Mouse (Mus musculus): ENCODE results near the gene Nkx1-2. TPM values are rescaled to one million over a fixed set of nuclear protein-coding genes. Genes with fewer than 3 reads are reported as not detected.

The Nkx1-2 gene
- polyA plus RNA-seq, 1 experiment from 2014 or later: not detected

DNA sequence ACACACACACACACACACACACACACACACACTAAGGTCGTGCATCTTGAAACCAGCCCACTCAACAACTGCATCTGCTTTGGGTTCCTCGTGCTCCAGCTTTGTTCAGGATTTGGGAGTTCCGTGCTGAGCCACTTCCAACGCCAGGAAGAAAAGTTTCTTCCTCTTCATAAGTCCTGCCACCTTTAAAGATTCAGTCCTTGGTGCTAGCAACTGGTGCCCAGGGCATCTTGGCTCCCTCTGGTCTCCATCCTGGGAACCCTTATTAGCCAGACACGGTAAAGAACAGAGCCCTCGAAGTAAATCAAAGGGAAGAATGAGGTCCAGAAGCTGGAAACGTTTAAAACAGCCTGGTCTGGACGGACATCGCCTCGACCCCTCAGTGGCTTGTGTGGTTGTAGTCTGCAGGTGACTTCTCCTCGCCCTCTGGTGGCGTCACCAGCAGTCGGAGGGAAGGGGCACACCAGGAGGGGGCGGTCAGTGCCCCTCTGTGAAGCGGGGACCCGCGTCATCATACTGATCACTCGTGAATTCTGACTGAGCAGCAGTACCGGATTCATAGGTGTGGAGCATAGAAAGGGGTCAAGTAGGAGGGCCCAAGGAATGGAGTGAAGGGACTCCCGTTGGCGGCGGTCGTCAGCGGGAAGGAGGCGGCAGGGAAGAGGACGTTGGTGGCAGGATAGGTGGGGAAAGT, 2.7 kb downstream of the Nkx1-2 start:
- 7% methylated on average over 26 of the region's 26 CpGs for WGBS
- H3K9me3 ChIP-seq (ENCODE audit: control insufficient read depth, low read length): no peaks in the 10 kb centered on the region
- peak overlapping the region; percentile 53; the same call in 1 of the 2 replicates for H3K9ac ChIP-seq (ENCODE audit: low read depth, low read length)
- no peaks in the 10 kb centered on the region for H3K36me3 ChIP-seq (ENCODE audit: control insufficient read depth, insufficient read depth, low read length)
- H3K27me3 ChIP-seq (replicated peaks; ENCODE audit: control insufficient read depth, insufficient read depth, low read length): peaks cover 60% of the 10 kb centered on the region
- peak overlapping the region; percentile 58 for H3K4me3 ChIP-seq (ENCODE audit: low read depth, low read length)
- H3K4me1 ChIP-seq (replicated peaks; ENCODE audit: control insufficient read depth, insufficient read depth, low read length): peaks cover 30% of the 10 kb centered on the region
- H3K27ac ChIP-seq (ENCODE audit: low read depth, low read length): peak overlapping the region; percentile 60
- peak; percentile 19; the same call in 1 of the 2 replicates for ATAC-seq (replicated peaks; ENCODE audit: low FRiP score)
- peak; percentile 47 for DNase-seq (ENCODE audit: low spot score)
- H3K4me2 ChIP-seq: peak overlapping the region; percentile 77

DNA sequence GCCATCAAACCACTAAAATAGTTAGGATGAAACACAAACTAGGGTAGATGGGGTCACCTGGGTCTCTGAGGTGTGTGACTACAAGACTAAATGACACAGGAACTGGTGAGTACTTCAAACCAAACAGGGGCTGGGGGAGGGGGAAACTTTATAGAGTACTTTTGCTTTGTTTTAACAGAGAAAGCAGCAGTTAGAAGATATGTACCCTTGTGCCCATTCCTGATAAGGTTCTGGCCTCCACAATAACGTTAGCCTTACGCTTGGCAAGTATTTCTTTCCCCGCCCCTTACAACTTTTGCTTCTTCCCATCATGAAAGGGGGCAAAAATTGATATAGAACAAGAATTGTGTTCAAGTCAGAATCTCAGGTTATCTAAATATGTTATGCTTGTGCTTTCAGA, 3.6 kb downstream of the Nkx1-2 start:
- DNase-seq (ENCODE audit: low spot score) (no peak), ATAC-seq (replicated peaks; ENCODE audit: low FRiP score) (peak; percentile 80)
- Histone ChIP-seq H3K4me3 (ENCODE audit: low read depth, low read length) (no peak overlapping the region), H3K4me1 (replicated peaks; ENCODE audit: control insufficient read depth, insufficient read depth, low read length) (peaks cover 30% of the 10 kb centered on the region), H3K27me3 (replicated peaks; ENCODE audit: control insufficient read depth, insufficient read depth, low read length) (peaks cover 51% of the 10 kb centered on the region), H3K4me2 (peak overlapping the region; percentile 48), H3K36me3 (ENCODE audit: control insufficient read depth, insufficient read depth, low read length) (no peaks in the 10 kb centered on the region), H3K9me3 (ENCODE audit: control insufficient read depth, low read length) (no peaks in the 10 kb centered on the region), H3K27ac (ENCODE audit: low read depth, low read length) (peak overlapping the region; percentile 60), H3K9ac (ENCODE audit: low read depth, low read length) (no peak overlapping the region)
- WGBS: 44% methylated on average over 3 of the region's 3 CpGs

DNA sequence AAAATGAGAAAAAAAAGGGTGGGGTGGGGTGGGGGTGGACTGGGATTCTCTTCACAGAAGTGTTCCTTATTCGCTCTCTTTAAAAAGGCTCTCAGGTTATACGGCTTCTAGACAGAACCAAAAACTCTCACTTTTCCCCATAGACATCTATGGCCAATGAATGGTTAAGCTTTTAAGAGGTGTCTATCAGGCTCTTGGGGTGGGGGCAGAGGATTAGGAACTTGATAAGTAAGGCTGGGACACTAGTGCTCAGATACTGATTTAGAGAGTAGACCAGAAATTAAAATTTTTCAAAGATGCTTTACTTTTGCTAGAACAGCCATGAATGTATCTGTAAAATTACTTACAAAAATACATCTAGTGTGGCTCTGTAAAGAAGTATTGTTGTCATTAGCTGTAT, 5.1 kb downstream of the Nkx1-2 start:
- no peak overlapping the region for H3K27ac ChIP-seq (ENCODE audit: low read depth, low read length)
- peaks cover 36% of the 10 kb centered on the region for H3K27me3 ChIP-seq (replicated peaks; ENCODE audit: control insufficient read depth, insufficient read depth, low read length)
- WGBS: 88% methylated on average over 2 of the region's 2 CpGs

DNA sequence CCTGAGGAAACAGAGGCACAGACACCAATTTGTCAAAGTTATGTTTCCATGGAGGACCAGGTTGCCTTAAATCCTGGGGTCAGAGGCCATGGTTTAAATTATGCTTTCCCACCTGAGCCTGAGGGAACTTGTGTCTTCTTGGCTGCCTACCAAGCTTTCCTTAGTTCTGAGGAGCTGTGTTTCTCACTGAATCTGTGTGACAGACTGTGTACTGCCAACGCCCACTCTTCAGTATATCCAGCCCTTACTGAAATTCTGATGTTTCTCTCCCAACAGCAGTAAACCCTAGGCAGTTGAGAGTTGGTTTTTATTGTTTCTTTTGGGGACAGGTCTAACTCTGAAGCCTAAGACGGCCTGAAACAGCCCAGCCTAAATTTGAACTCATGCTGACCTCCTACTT, 5.7 kb downstream of the Nkx1-2 start:
- Histone ChIP-seq H3K9ac (ENCODE audit: low read depth, low read length) (no peak overlapping the region), H3K4me2 (no peak overlapping the region), H3K4me3 (ENCODE audit: low read depth, low read length) (no peak overlapping the region), H3K9me3 (ENCODE audit: control insufficient read depth, low read length) (no peaks in the 10 kb centered on the region), H3K27me3 (replicated peaks; ENCODE audit: control insufficient read depth, insufficient read depth, low read length) (peaks cover 31% of the 10 kb centered on the region), H3K36me3 (ENCODE audit: control insufficient read depth, insufficient read depth, low read length) (no peaks in the 10 kb centered on the region), H3K27ac (ENCODE audit: low read depth, low read length) (no peak overlapping the region), H3K4me1 (replicated peaks; ENCODE audit: control insufficient read depth, insufficient read depth, low read length) (peaks cover 27% of the 10 kb centered on the region)
- 79% methylated on average over 2 of the region's 2 CpGs for WGBS
- DNase-seq (ENCODE audit: low spot score) (no peak), ATAC-seq (replicated peaks; ENCODE audit: low FRiP score) (no peak)

More for the DNA sequence above, 5.1 kb downstream of the Nkx1-2 start:
- ATAC-seq (replicated peaks; ENCODE audit: low FRiP score) (no peak), DNase-seq (ENCODE audit: low spot score) (no peak)
- H3K4me2 ChIP-seq: no peak overlapping the region
- H3K9ac ChIP-seq (ENCODE audit: low read depth, low read length): no peak overlapping the region
- H3K9me3 ChIP-seq (ENCODE audit: control insufficient read depth, low read length): no peaks in the 10 kb centered on the region
- H3K36me3 ChIP-seq (ENCODE audit: control insufficient read depth, insufficient read depth, low read length): no peaks in the 10 kb centered on the region
- peaks cover 27% of the 10 kb centered on the region for H3K4me1 ChIP-seq (replicated peaks; ENCODE audit: control insufficient read depth, insufficient read depth, low read length)
- no peak overlapping the region for H3K4me3 ChIP-seq (ENCODE audit: low read depth, low read length)

DNA sequence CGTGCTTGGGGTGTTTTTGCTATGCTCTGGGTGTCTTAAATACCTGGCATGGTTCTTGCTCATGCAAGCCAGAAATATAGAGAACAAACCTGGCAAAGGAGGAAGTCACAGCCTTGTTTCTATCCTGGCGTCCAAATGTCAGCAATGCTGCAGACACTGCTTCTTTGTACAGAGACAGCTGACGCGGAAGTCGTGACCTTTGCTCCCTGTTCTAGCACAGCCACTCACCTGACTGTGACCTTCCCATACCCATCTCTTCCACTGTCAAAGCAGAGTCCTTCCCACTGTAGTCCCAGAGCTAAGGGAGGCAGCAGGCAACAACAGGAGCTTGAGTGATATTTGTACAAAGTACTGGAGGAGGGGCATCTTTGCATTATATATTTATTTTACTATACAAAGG, 9.8 kb downstream of the Nkx1-2 start:
- Histone ChIP-seq H3K4me3 (ENCODE audit: low read depth, low read length) (no peak overlapping the region), H3K27ac (ENCODE audit: low read depth, low read length) (no peak overlapping the region), H3K9me3 (ENCODE audit: control insufficient read depth, low read length) (no peaks in the 10 kb centered on the region), H3K4me2 (no peak overlapping the region), H3K36me3 (ENCODE audit: control insufficient read depth, insufficient read depth, low read length) (no peaks in the 10 kb centered on the region), H3K9ac (ENCODE audit: low read depth, low read length) (no peak overlapping the region), H3K27me3 (replicated peaks; ENCODE audit: control insufficient read depth, insufficient read depth, low read length) (no peaks in the 10 kb centered on the region), H3K4me1 (replicated peaks; ENCODE audit: control insufficient read depth, insufficient read depth, low read length) (peaks cover 2% of the 10 kb centered on the region; the same call in 1 of the 2 replicates)
- DNase-seq (ENCODE audit: low spot score) (no peak), ATAC-seq (replicated peaks; ENCODE audit: low FRiP score) (no peak)
- WGBS: 50% methylated on average over 5 of the region's 5 CpGs

DNA sequence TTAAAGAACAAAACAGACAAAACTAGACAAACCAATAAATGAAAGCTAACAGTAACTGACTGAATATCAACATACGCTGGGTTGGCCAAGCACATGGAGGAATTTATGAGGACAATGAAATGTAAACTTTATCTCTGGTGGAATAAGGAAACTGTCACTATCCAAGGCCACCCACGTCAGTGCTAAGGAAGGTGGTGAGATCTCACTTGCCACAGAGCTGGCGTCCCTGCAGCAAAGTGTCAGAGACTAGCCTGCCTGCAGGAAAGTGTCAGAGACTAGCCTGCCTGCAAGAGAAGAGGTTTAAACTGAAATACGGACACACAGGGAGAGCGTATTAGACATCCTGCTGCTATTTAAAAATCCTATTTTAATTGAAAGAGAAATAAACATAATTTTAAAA, 12.3 kb downstream of the Nkx1-2 start:
- Histone ChIP-seq H3K36me3 (ENCODE audit: control insufficient read depth, insufficient read depth, low read length) (no peaks in the 10 kb centered on the region), H3K4me1 (replicated peaks; ENCODE audit: control insufficient read depth, insufficient read depth, low read length) (no peaks in the 10 kb centered on the region; the same call in 1 of the 2 replicates), H3K4me3 (ENCODE audit: low read depth, low read length) (no peak overlapping the region), H3K9ac (ENCODE audit: low read depth, low read length) (no peak overlapping the region), H3K4me2 (no peak overlapping the region), H3K9me3 (ENCODE audit: control insufficient read depth, low read length) (no peaks in the 10 kb centered on the region), H3K27ac (ENCODE audit: low read depth, low read length) (no peak overlapping the region), H3K27me3 (replicated peaks; ENCODE audit: control insufficient read depth, insufficient read depth, low read length) (no peaks in the 10 kb centered on the region)
- DNase-seq (ENCODE audit: low spot score): no peak
- no peak for ATAC-seq (replicated peaks; ENCODE audit: low FRiP score)
- WGBS: 64% methylated on average over 5 of the region's 5 CpGs

DNA sequence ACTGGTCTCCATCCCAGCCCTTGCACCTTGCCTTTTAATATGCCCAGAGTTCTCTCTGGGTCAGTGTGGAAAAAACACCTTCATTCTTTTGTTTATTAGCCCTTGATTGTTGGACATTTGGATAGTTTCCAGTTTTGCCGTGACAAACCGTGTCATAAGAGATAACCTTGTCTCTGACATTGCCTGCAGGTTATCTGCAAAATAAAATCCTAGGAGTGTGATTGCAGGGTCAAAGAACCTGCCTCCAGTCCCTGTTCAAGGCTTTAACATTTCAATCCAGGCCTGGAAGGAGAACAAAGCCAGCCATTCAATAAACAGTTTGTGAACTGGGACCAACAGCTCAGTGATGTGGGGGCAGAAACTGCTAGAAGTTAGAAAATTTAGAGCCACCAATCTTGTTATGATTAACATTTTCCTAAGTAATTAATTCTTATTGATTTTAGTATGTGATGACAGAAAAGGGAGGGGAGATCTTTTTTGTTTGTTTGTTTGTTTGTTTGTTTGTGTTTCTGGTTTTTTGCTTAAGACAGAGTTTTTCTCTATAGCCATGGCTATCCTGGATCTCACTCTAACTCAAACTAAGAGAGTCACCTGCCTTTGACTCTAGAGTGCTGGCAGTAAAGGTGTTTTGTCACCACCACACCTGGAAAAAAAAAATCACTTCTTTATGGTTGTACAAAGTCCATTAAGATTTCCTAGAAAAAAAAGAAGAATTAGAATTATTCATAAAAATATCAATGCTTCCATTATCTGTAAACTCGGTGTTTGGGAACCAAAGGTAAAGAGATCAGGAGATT, 13.5 kb downstream of the Nkx1-2 start:
- ATAC-seq (replicated peaks; ENCODE audit: low FRiP score) (no peak), DNase-seq (ENCODE audit: low spot score) (no peak)
- Histone ChIP-seq H3K27ac (ENCODE audit: low read depth, low read length) (no peak overlapping the region), H3K9me3 (ENCODE audit: control insufficient read depth, low read length) (no peaks in the 10 kb centered on the region), H3K9ac (ENCODE audit: low read depth, low read length) (no peak overlapping the region), H3K4me3 (ENCODE audit: low read depth, low read length) (no peak overlapping the region), H3K4me2 (no peak overlapping the region), H3K27me3 (replicated peaks; ENCODE audit: control insufficient read depth, insufficient read depth, low read length) (no peaks in the 10 kb centered on the region; the same call in 1 of the 2 replicates), H3K4me1 (replicated peaks; ENCODE audit: control insufficient read depth, insufficient read depth, low read length) (no peaks in the 10 kb centered on the region), H3K36me3 (ENCODE audit: control insufficient read depth, insufficient read depth, low read length) (no peaks in the 10 kb centered on the region)
- 50% methylated on average over 3 of the region's 3 CpGs for WGBS

DNA sequence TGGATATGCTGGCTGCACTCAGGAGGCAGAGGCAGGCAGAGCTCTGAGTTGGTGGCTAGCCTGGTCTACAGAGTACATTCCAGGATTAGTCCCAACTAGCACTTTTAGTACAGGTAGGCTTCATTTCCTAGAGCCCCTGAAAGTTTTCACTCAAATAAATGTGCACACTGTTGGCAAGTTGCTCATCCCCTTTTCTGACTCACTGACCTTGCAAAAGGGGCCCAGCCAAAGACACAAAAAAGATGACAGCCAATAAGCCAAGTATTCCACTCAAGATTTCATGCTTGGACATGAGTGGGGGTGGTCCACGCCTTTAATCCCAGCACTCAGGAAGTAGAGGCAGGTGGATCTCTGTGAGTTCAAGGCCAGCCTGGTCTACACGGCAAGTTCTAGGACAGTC, 18.0 kb downstream of the Nkx1-2 start:
- no peak overlapping the region for H3K27ac ChIP-seq (ENCODE audit: low read depth, low read length)
- H3K4me1 ChIP-seq (replicated peaks; ENCODE audit: control insufficient read depth, insufficient read depth, low read length): no peaks in the 10 kb centered on the region
- H3K4me3 ChIP-seq (ENCODE audit: low read depth, low read length): no peak overlapping the region
- H3K36me3 ChIP-seq (ENCODE audit: control insufficient read depth, insufficient read depth, low read length): no peaks in the 10 kb centered on the region
- H3K9ac ChIP-seq (ENCODE audit: low read depth, low read length): no peak overlapping the region
- no peaks in the 10 kb centered on the region for H3K9me3 ChIP-seq (ENCODE audit: control insufficient read depth, low read length)
- DNase-seq (ENCODE audit: low spot score) (no peak), ATAC-seq (replicated peaks; ENCODE audit: low FRiP score) (no peak)
- 86% methylated on average over 2 of the region's 2 CpGs for WGBS
- H3K27me3 ChIP-seq (replicated peaks; ENCODE audit: control insufficient read depth, insufficient read depth, low read length): no peaks in the 10 kb centered on the region; the same call in 1 of the 2 replicates
- no peak overlapping the region for H3K4me2 ChIP-seq

Data from liver, embryonic 11.5 days (tissue).